Mouse (Mus musculus) C2C12 (cell line): Measurements from ENCODE around the gene Gm10135.

ENCODE experiments used
- CEBPB ChIP-seq: IDR thresholded peaks from one replicate; pipeline ENCODE4 v1.6.1; 2011; ENCODE audit warnings: low read depth, mild to moderate bottlenecking, control low read depth, moderate library complexity
- CTCF ChIP-seq: IDR thresholded peaks from one replicate; pipeline ENCODE4 v1.5.1; 2011; ENCODE audit not compliant: control insufficient read depth, insufficient read depth, insufficient read length
- FOSL1 ChIP-seq: IDR thresholded peaks from one replicate; pipeline ENCODE4 v1.8.0; 2011; ENCODE audit warnings: mild to moderate bottlenecking, low read length; ENCODE audit not compliant: poor library complexity, insufficient read depth, severe bottlenecking
- MAX ChIP-seq: IDR thresholded peaks from one replicate; pipeline ENCODE4 v1.6.1; 2011; ENCODE audit warnings: mild to moderate bottlenecking, control low read depth
- USF1 ChIP-seq: IDR thresholded peaks from one replicate; pipeline ENCODE4 v1.6.1; 2011; ENCODE audit warnings: low read depth, mild to moderate bottlenecking, control low read depth, moderate library complexity

DNA sequence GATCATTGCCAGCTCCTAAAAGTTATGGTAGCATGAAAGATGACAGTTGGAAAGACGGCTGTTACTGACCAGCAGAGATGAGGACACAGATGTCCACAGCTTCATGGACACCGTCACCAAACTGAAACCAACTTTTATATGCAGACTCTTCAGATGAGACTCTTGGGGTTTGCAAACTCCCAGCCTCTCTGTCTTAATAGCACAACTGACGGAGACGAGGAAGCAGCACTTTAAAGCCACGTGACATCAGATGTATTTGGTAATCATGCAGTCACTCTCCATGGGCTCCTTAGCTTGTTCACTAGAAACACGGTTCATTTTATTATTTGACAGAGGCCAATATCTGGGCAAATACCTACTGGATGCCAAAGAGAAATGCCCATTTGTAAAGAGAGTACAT, 1.5 kb upstream of the Gm10135 start:
- TF ChIP-seq CEBPB (no peak), CTCF (no peak), FOSL1 (no peak), USF1 (no peak), MAX (no peak)
